Mouse (Mus musculus) adrenal gland, adult 8-10 months (tissue): ENCODE data around the gene Cyp2a4. TPM values are rescaled to one million over a fixed set of nuclear protein-coding genes. Genes with fewer than 3 reads are reported as not detected.
"Not testable (repeated sequence)": the region's sequence is repeated elsewhere in the genome, so short reads cannot be mapped to it uniquely, and the experiment has no call there.

Experiments used
- DNase-seq: peaks from one replicate; pipeline ENCODE4 v3.0.0; 2022
- total RNA-seq, 4 experiments: library from RNA; stranded (reverse); gene quantifications; 2 replicates each; pipeline ENCODE4 v1.2.4; 2022

The Cyp2a4 gene
- under 1 TPM in 3 of 4 experiments, not detected in 1; 0.18 to 0.96 (median 0.24) TPM for total RNA-seq

DNA sequence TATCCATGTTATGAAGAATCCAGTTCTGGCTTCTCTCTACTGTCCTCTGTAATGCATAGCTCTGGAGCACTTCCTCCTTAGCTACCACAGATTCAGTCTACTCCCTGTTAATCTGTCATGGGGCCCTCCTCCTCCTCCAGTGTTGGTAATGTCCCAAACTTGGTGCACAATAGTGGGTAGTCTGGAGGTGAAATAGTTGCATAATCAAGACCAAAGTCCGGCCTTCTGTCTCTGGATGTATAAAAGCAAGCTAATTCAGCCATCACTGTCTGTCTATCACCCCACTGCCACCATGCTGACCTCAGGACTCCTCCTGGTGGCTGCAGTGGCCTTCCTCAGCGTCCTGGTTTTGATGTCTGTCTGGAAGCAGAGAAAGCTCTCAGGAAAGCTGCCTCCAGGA lies at the start of gene Cyp2a4:
Gene Cyp2a4, plus strand, starts transcription at position 244 of the 400 bp plus-strand sequence.
- not testable (repeated sequence) for DNase-seq

- not testable (repeated sequence) for DNase-seq
These were observed 46.9 kb upstream of the Cyp2a4 start, which contains the start of gene Vmn1r184 for GRCm38 (mm10) chr7:26260034-26260433. Gene Vmn1r184 (plus strand): TSS chr7:26260334.

- DNase-seq, result not testable (repeated sequence)
These were observed 3.4 kb upstream of the Cyp2a4 start for GRCm38 (mm10) chr7:26303429-26304166.

DNA sequence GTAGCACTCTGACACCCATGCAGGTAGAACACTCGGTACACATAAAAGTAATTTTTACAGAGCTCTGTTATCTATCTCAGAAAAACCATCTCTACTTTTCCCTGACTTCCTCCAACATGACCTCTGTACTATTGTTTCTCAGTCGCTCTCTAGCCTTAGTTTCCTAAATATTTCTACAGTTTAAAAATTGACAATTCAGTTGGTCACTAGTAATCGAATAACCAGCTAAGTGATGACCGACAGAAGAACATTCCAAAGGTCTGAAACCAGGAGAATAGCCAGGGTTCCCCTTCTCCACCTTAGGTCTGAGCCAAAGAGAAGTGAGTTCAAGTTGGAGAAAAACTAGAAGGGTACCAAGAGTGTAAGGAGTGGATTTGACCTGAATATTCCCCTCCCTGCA lies 4.8 kb downstream of the Cyp2a4 start:
- not testable (repeated sequence) for DNase-seq

DNA sequence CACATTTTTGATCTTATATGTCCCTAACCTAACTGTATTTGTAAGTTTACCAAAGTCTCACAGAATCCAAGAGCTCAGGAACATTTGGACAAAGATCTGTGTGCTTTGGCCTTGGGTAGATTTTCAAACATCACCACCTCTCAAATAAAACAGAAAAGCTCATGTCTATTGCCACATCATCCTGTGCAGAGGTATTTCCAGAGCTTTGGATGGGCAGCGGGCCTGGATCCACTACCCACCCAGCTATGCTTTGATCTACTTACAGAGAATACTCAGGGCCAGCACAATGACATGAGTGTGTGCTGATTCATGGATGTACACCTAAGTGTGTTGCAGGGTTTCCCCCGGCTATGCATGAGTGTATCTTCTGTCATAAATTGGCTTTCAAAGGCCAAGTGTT lies 8.2 kb downstream of the Cyp2a4 start:
- DNase-seq, result not testable (repeated sequence)

DNA sequence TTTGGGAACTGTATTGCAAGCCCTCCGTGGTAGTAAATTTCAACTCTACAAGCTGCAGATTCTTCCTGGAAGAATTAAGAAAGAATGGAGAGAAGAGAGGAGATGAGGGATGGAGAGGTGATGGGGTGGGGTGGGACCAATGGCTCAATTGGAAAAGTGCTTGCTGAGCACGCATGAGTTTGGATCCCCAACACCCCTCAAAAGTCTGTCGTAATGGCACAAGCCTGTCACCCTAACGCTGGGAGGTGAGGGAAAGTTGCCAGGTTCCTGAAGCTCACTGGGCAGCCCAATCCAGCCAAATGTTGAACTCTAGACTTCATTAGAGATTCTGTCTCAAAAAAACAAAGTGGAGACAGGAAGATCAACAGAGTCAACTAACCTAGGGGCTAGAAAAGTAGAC lies 8.8 kb downstream of the Cyp2a4 start:
- DNase-seq, result not testable (repeated sequence)

- DNase-seq, result not testable (repeated sequence)
These were observed 13.4 kb downstream of the Cyp2a4 start for GRCm38 (mm10) chr7:26320361-26320760.

DNA sequence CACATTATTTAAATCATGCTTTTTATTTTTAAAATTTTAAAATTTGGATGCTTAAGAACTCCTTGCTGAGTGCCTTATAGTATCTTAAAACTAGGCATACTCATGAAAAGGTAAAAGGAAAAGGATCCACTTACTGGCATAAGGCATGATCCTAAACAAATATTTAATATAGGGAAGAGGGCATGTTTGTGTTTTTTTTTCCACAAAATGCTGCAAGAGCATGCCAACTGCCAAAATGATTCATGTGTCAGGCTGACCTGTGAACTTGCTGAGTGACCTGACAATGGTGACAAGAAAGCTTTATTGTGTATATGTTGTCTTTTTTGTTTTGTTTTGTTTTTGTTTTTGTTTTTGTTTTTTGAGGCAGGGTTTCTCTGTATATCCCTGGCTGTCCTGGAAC lies 43.2 kb downstream of the Cyp2a4 start:
- not testable (repeated sequence) for DNase-seq

- not testable (repeated sequence) for DNase-seq
These were observed 45.3 kb downstream of the Cyp2a4 start for GRCm38 (mm10) chr7:26352258-26352657.

DNA sequence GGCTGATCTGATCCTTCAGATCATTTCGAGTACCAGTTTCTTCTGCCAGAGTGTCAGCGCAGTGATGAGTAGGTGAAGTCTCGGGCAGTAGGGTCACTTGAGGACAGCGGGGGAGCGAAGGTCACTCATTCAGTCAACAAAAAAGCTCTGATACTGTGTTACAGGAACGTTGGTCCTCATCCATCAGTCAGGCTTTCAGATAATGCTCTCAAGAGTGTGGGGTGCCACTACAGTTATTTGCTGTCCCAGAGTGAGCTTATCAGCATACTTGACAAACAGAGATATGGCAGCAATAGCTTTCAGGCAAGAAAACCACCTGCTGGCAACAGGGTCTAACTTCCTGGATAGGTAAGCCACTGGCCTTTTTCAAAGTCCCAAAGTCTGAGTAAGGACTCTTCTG lies 49.8 kb downstream of the Cyp2a4 start:
- DNase-seq, result not testable (repeated sequence)

Other genes starting within 250 kb of the Cyp2a4 start
- gene Cyp2b13, start 245.7 kb upstream of the Cyp2a4 start, total RNA-seq, result under 1 TPM in 2 of 4 experiments, not detected in 2; 0.19 to 0.59 TPM
- gene Cyp2b9, start 133.8 kb upstream of the Cyp2a4 start, total RNA-seq, result under 1 TPM in 1 of 4 experiments, not detected in 3; 0.35 TPM
- gene Vmn1r184, start 46.8 kb upstream of the Cyp2a4 start, total RNA-seq, result not detected
- gene Nlrp9c, start 96.5 kb downstream of the Cyp2a4 start, total RNA-seq, result not detected
- gene Nlrp4a, start 127.9 kb downstream of the Cyp2a4 start, total RNA-seq, result not detected
- gene Nlrp9a, start 227.9 kb downstream of the Cyp2a4 start, total RNA-seq, result not detected